Mouse (Mus musculus) neural tube, embryonic 13.5 days (tissue): ENCODE results near the gene N4bp3. TPM values are rescaled to one million over a fixed set of nuclear protein-coding genes. Genes with fewer than 3 reads are reported as not detected.
A peak's percentile ranks its signal among the peaks of the same experiment; 100 is the strongest.
"Not testable (repeated sequence)": the region's sequence is repeated elsewhere in the genome, so short reads cannot be mapped to it uniquely, and the experiment has no call there.

ENCODE experiments used
- ATAC-seq: fragments of 200-750 bp; cut with Nextera tagmentation; 2 replicates; pipeline ENCODE4 v1.8.0; 2017; ENCODE audit warnings: low read depth, mild to moderate bottlenecking, moderate TSS enrichment, moderate library complexity
- H3K27ac ChIP-seq: fragments of 300-500 bp; sonication (generic); replicated peaks from 2 replicates; pipeline ENCODE4 v1.5.1; 2015; ENCODE audit warnings: moderate library complexity, mild to moderate bottlenecking, inconsistent platforms
- H3K27me3 ChIP-seq: fragments of 300-500 bp; sonication (generic); 2 replicates; pipeline ENCODE4 v1.6.1; 2015; ENCODE audit warnings: mild to moderate bottlenecking, inconsistent platforms
- H3K36me3 ChIP-seq: fragments of 300-500 bp; sonication (generic); 2 replicates; pipeline ENCODE4 v1.6.1; 2015; ENCODE audit warnings: mild to moderate bottlenecking, inconsistent platforms
- H3K4me1 ChIP-seq: fragments of 300-500 bp; sonication (generic); replicated peaks from 2 replicates; pipeline ENCODE4 v1.6.1; 2015; ENCODE audit warnings: inconsistent platforms
- H3K4me2 ChIP-seq: fragments of 300-500 bp; sonication (generic); 2 replicates; pipeline ENCODE4 v1.6.1; 2015; ENCODE audit warnings: inconsistent platforms, mild to moderate bottlenecking, moderate library complexity
- H3K4me3 ChIP-seq: fragments of 300-500 bp; sonication (generic); 2 replicates; pipeline ENCODE4 v1.5.1; 2015; ENCODE audit warnings: mild to moderate bottlenecking, inconsistent platforms
- H3K9ac ChIP-seq: fragments of 300-500 bp; sonication (generic); 2 replicates; pipeline ENCODE4 v1.6.1; 2015; ENCODE audit warnings: moderate library complexity, mild to moderate bottlenecking, inconsistent platforms
- H3K9me3 ChIP-seq: fragments of 300-500 bp; sonication (generic); 2 replicates; pipeline ENCODE4 v1.6.1; 2016; ENCODE audit warnings: inconsistent platforms
- WGBS: fragments of 180-500 bp; shearing (Covaris S2); methylation state at CpG from one replicate; pipeline ENCODE4 v1.1.7; 2015; 5-methylcytosine and 5-hydroxymethylcytosine counted together
- polyA plus RNA-seq: library from polyadenylated mRNA; unstranded; fragments of >200 nt; fragmentation: Nextera tagmentation; extraction: Ambion mirVana; gene quantifications from 2 replicates; pipeline ENCODE4 v1.2.1, GENCODE M21; 2015

The N4bp3 gene
- polyA plus RNA-seq, 1 experiment from 2014 or later: 14.1 TPM

- H3K9me3 ChIP-seq: no peaks in the 10 kb centered on the region
- H3K27ac ChIP-seq: no peak overlapping the region
- no peaks in the 10 kb centered on the region for H3K27me3 ChIP-seq
- H3K36me3 ChIP-seq: peaks cover 54% of the 10 kb centered on the region
- 100% methylated on average over 2 of the region's 2 CpGs for WGBS
- no peak overlapping the region for H3K4me3 ChIP-seq
- H3K9ac ChIP-seq: no peak overlapping the region
- ATAC-seq: no peak
- H3K4me2 ChIP-seq: no peak overlapping the region
- H3K4me1 ChIP-seq: peaks cover 17% of the 10 kb centered on the region
These were observed 28.9 kb downstream of the N4bp3 start for GRCm38 (mm10) chr11:51621776-51622175.

GRCm38 (mm10) chr11:51620084-51620483, 30.6 kb downstream of the N4bp3 start:
- peaks cover 27% of the 10 kb centered on the region for H3K4me1 ChIP-seq
- H3K9me3 ChIP-seq: no peaks in the 10 kb centered on the region
- H3K36me3 ChIP-seq: peaks cover 38% of the 10 kb centered on the region
- H3K27me3 ChIP-seq: no peaks in the 10 kb centered on the region
- no peak for ATAC-seq
- WGBS: 2% methylated on average over 11 of the region's 11 CpGs
- peak overlapping the region; percentile 76 for H3K9ac ChIP-seq
- no peak overlapping the region for H3K27ac ChIP-seq
- H3K4me2 ChIP-seq: peak overlapping the region; percentile 62
- H3K4me3 ChIP-seq: peak overlapping the region; percentile 67

GRCm38 (mm10) chr11:51619409-51620060, 31.1 kb downstream of the N4bp3 start, which contains the start of gene Nhp2:
Gene Nhp2 (plus strand): TSS chr11:51619735.
- under 1% methylated on average over 51 of the region's 51 CpGs for WGBS
- no peaks in the 10 kb centered on the region for H3K9me3 ChIP-seq
- peaks cover 28% of the 10 kb centered on the region for H3K4me1 ChIP-seq
- peak; percentile 96 for ATAC-seq
- H3K27ac ChIP-seq: peak within 1 kb of the TSS; percentile 28; the same call in 1 of the 2 replicates
- H3K4me3 ChIP-seq: peak within 1 kb of the TSS; percentile 67
- H3K36me3 ChIP-seq: peaks cover 32% of the 10 kb centered on the region
- H3K27me3 ChIP-seq: no peaks in the 10 kb centered on the region
- H3K4me2 ChIP-seq: peak within 1 kb of the TSS; percentile 62
- H3K9ac ChIP-seq: peak within 1 kb of the TSS; percentile 76

GRCm38 (mm10) chr11:51618894-51619408, 31.7 kb downstream of the N4bp3 start:
- peak overlapping the region; percentile 28; the same call in 1 of the 2 replicates for H3K27ac ChIP-seq
- H3K9ac ChIP-seq: peak overlapping the region; percentile 55
- peaks cover 26% of the 10 kb centered on the region for H3K36me3 ChIP-seq
- H3K4me2 ChIP-seq: peak overlapping the region; percentile 62
- 54% methylated on average over 8 of the region's 8 CpGs for WGBS
- no peaks in the 10 kb centered on the region for H3K27me3 ChIP-seq
- peaks cover 28% of the 10 kb centered on the region for H3K4me1 ChIP-seq
- H3K9me3 ChIP-seq: no peaks in the 10 kb centered on the region
- no peak; the same call in 1 of the 2 replicates for ATAC-seq
- peak overlapping the region; percentile 67 for H3K4me3 ChIP-seq

GRCm38 (mm10) chr11:51617693-51618092, 32.9 kb downstream of the N4bp3 start:
- 3% methylated on average over 4 of the region's 4 CpGs for WGBS
- Histone ChIP-seq H3K4me1 (peaks cover 28% of the 10 kb centered on the region), H3K9ac (no peak overlapping the region), H3K27me3 (no peaks in the 10 kb centered on the region), H3K9me3 (no peaks in the 10 kb centered on the region), H3K36me3 (peaks cover 14% of the 10 kb centered on the region), H3K4me2 (no peak overlapping the region), H3K27ac (no peak overlapping the region), H3K4me3 (no peak overlapping the region)
- ATAC-seq: no peak

- H3K4me3 ChIP-seq: peak overlapping the region; percentile 31; the same call in 1 of the 2 replicates
- H3K36me3 ChIP-seq, H3K27me3 ChIP-seq, H3K27ac ChIP-seq, ATAC-seq, H3K9me3 ChIP-seq: not testable (repeated sequence)
- H3K9ac ChIP-seq: peak overlapping the region; percentile 69; the same call in 1 of the 2 replicates
- WGBS: 91% methylated on average over 7 of the region's 7 CpGs
- peak overlapping the region; percentile 60 for H3K4me2 ChIP-seq
- H3K4me1 ChIP-seq: peaks cover 27% of the 10 kb centered on the region
These were observed 34.5 kb downstream of the N4bp3 start for GRCm38 (mm10) chr11:51616113-51616512.

GRCm38 (mm10) chr11:51615601-51616000, 35.0 kb downstream of the N4bp3 start:
- ATAC-seq: 0 out of 2 replicates have a peak, but pooled peaks have one; percentile 11
- H3K9ac ChIP-seq: peak overlapping the region; percentile 69
- H3K4me1 ChIP-seq: peaks cover 22% of the 10 kb centered on the region
- no peaks in the 10 kb centered on the region for H3K36me3 ChIP-seq
- 4% methylated on average over 14 of the region's 14 CpGs for WGBS
- no peaks in the 10 kb centered on the region for H3K9me3 ChIP-seq
- peak overlapping the region; percentile 31 for H3K4me3 ChIP-seq
- no peak overlapping the region; the same call in 1 of the 2 replicates for H3K27ac ChIP-seq
- H3K27me3 ChIP-seq: no peaks in the 10 kb centered on the region
- H3K4me2 ChIP-seq: peak overlapping the region; percentile 60

- no peaks in the 10 kb centered on the region for H3K9me3 ChIP-seq
- H3K27me3 ChIP-seq: no peaks in the 10 kb centered on the region
- peak overlapping the region; percentile 31 for H3K4me3 ChIP-seq
- no peak for ATAC-seq
- WGBS: 53% methylated on average over 7 of the region's 7 CpGs
- H3K9ac ChIP-seq: peak overlapping the region; percentile 69
- H3K4me1 ChIP-seq: peaks cover 17% of the 10 kb centered on the region
- H3K27ac ChIP-seq: no peak overlapping the region; the same call in 1 of the 2 replicates
- H3K4me2 ChIP-seq: peak overlapping the region; percentile 60
- H3K36me3 ChIP-seq: no peaks in the 10 kb centered on the region
These were observed 35.5 kb downstream of the N4bp3 start for GRCm38 (mm10) chr11:51615129-51615528.

GRCm38 (mm10) chr11:51614256-51614655, 36.4 kb downstream of the N4bp3 start:
- Histone ChIP-seq H3K4me2 (no peak overlapping the region), H3K9ac (no peak overlapping the region), H3K4me1 (peaks cover 14% of the 10 kb centered on the region), H3K36me3 (no peaks in the 10 kb centered on the region), H3K27me3 (no peaks in the 10 kb centered on the region), H3K4me3 (no peak overlapping the region), H3K9me3 (no peaks in the 10 kb centered on the region), H3K27ac (no peak overlapping the region)
- WGBS: 77% methylated on average over 8 of the region's 8 CpGs
- ATAC-seq: no peak

GRCm38 (mm10) chr11:51609940-51610339, 40.7 kb downstream of the N4bp3 start:
- WGBS: 92% methylated on average over 5 of the region's 5 CpGs

GRCm38 (mm10) chr11:51609266-51609909, 41.3 kb downstream of the N4bp3 start:
- H3K9ac ChIP-seq: no peak overlapping the region
- H3K27me3 ChIP-seq: no peaks in the 10 kb centered on the region
- no peak for ATAC-seq
- H3K36me3 ChIP-seq: peaks cover 5% of the 10 kb centered on the region
- no peaks in the 10 kb centered on the region for H3K9me3 ChIP-seq
- no peak overlapping the region for H3K4me3 ChIP-seq
- H3K4me2 ChIP-seq: no peak overlapping the region
- 85% methylated on average over 3 of the region's 3 CpGs for WGBS
- H3K27ac ChIP-seq: no peak overlapping the region
- peaks cover 18% of the 10 kb centered on the region for H3K4me1 ChIP-seq

More at GRCm38 (mm10) chr11:51609940-51610339, 40.7 kb downstream of the N4bp3 start:
- H3K27ac ChIP-seq, H3K27me3 ChIP-seq, H3K9ac ChIP-seq, H3K9me3 ChIP-seq, ATAC-seq, H3K36me3 ChIP-seq, H3K4me3 ChIP-seq, H3K4me2 ChIP-seq: not testable (repeated sequence)
- peaks cover 13% of the 10 kb centered on the region for H3K4me1 ChIP-seq

- peak; percentile 66 for ATAC-seq
- Histone ChIP-seq H3K9ac (peak overlapping the region; percentile 100), H3K4me3 (peak overlapping the region; percentile 93), H3K27ac (peak overlapping the region; percentile 93), H3K9me3 (no peaks in the 10 kb centered on the region), H3K27me3 (no peaks in the 10 kb centered on the region), H3K4me1 (peaks cover 40% of the 10 kb centered on the region), H3K36me3 (peaks cover 27% of the 10 kb centered on the region), H3K4me2 (peak overlapping the region; percentile 76)
- WGBS: 11% methylated on average over 15 of the region's 15 CpGs
These were observed 43.4 kb downstream of the N4bp3 start for GRCm38 (mm10) chr11:51607096-51607738.
